Mouse (Mus musculus) heart, adult 2 months (tissue): ENCODE data around the gene Mrpl23.

Experiments used
- CTCF ChIP-seq: fragments of 200-600 bp; IDR thresholded peaks from 2 replicates; pipeline ENCODE4 v1.8.1; 2022; ENCODE audit warnings: antibody characterized with exemption, mild to moderate bottlenecking, moderate library complexity
- EP300 ChIP-seq: fragments of 200-500 bp; IDR thresholded peaks from 2 replicates; pipeline ENCODE4 v1.6.1; 2011; ENCODE audit warnings: low read depth, low read length, control low read depth; ENCODE audit not compliant: insufficient read depth

GRCm38 (mm10) chr7:142571458-142572220, 39.2 kb downstream of the Mrpl23 start:
- no peak for TF ChIP-seq CTCF
- TF ChIP-seq EP300: no peak
